Mouse (Mus musculus) hindbrain, embryonic 12.5 days (tissue): ENCODE results near the gene Col6a1. TPM values are rescaled to one million over a fixed set of nuclear protein-coding genes. Genes with fewer than 3 reads are reported as not detected.

ENCODE experiments used
- ATAC-seq: fragments of 200-750 bp; cut with Nextera tagmentation; 2 replicates; pipeline ENCODE4 v1.8.0; 2017; ENCODE audit warnings: moderate TSS enrichment; ENCODE audit not compliant: low FRiP score
- H3K27ac ChIP-seq: fragments of 300-500 bp; sonication (generic); 2 replicates; pipeline ENCODE4 v1.5.1; 2016; ENCODE audit warnings: mild to moderate bottlenecking
- H3K27me3 ChIP-seq: fragments of 300-500 bp; sonication (generic); 2 replicates; pipeline ENCODE4 v1.6.1; 2016; ENCODE audit warnings: mild to moderate bottlenecking
- H3K36me3 ChIP-seq: fragments of 300-500 bp; sonication (generic); 2 replicates; pipeline ENCODE4 v1.6.1; 2016; ENCODE audit warnings: mild to moderate bottlenecking
- H3K4me1 ChIP-seq: fragments of 300-500 bp; sonication (generic); 2 replicates; pipeline ENCODE4 v1.6.1; 2016
- H3K4me2 ChIP-seq: fragments of 300-500 bp; sonication (generic); replicated peaks from 2 replicates; pipeline ENCODE4 v1.6.1; 2016; ENCODE audit warnings: mild to moderate bottlenecking
- H3K4me3 ChIP-seq: fragments of 300-500 bp; sonication (generic); 2 replicates; pipeline ENCODE4 v1.5.1; 2016; ENCODE audit warnings: mild to moderate bottlenecking
- H3K9ac ChIP-seq: fragments of 300-500 bp; sonication (generic); 2 replicates; pipeline ENCODE4 v1.6.1; 2016; ENCODE audit warnings: mild to moderate bottlenecking, moderate library complexity
- H3K9me3 ChIP-seq: fragments of 300-500 bp; sonication (generic); replicated peaks from 2 replicates; pipeline ENCODE4 v1.6.1; 2016; ENCODE audit warnings: mild to moderate bottlenecking
- WGBS: fragments of 180-500 bp; shearing (Covaris S2); methylation state at CpG from one replicate; pipeline ENCODE4 v1.1.7; 2016; 5-methylcytosine and 5-hydroxymethylcytosine counted together
- polyA plus RNA-seq: library from polyadenylated mRNA; unstranded; fragments of >200 nt; fragmentation: Nextera tagmentation; extraction: Ambion mirVana; gene quantifications from 2 replicates; pipeline ENCODE4 v1.2.1, GENCODE M21; 2016

The Col6a1 gene
- polyA plus RNA-seq, 1 experiment from 2014 or later: 43.6 TPM

- Histone ChIP-seq H3K9ac (no peak overlapping the region), H3K4me2 (no peak overlapping the region), H3K4me3 (no peak overlapping the region), H3K9me3 (0 out of 2 replicates have a peak, but pooled peaks cover 3% of the 10 kb centered on the region), H3K4me1 (no peaks in the 10 kb centered on the region), H3K36me3 (no peaks in the 10 kb centered on the region), H3K27ac (no peak overlapping the region), H3K27me3 (no peaks in the 10 kb centered on the region)
- WGBS: 84% methylated on average over 10 of the region's 10 CpGs
- no peak for ATAC-seq
Observed at GRCm38 (mm10) chr10:76695283-76695885, 30.6 kb downstream of the Col6a1 start.

DNA sequence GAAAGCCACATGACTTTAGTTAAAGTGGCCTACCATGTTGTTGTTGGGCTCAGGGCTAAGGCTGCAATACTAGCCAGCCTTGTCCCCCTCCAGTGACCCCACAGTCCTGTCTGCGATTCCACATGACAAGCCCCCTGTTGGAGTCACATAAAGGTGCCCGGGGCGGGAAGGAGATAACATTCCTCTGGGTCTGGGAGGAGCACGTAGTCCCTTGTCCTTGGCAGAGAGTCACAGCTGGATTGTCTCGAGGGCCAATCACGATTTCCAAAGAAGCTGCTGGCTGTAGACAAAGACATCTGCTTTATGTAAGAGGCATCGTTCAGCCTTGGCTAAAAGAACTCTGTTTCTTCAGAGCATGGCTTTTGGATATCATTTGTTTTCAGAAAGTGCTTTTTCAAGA lies 31.2 kb downstream of the Col6a1 start:
- no peaks in the 10 kb centered on the region for H3K27me3 ChIP-seq
- H3K36me3 ChIP-seq: no peaks in the 10 kb centered on the region
- H3K4me1 ChIP-seq: no peaks in the 10 kb centered on the region
- H3K9ac ChIP-seq: no peak overlapping the region
- H3K4me3 ChIP-seq: no peak overlapping the region
- no peak overlapping the region for H3K4me2 ChIP-seq
- H3K9me3 ChIP-seq: 0 out of 2 replicates have a peak, but pooled peaks cover 3% of the 10 kb centered on the region
- 39% methylated on average over 7 of the region's 7 CpGs for WGBS
- H3K27ac ChIP-seq: no peak overlapping the region
- no peak for ATAC-seq

DNA sequence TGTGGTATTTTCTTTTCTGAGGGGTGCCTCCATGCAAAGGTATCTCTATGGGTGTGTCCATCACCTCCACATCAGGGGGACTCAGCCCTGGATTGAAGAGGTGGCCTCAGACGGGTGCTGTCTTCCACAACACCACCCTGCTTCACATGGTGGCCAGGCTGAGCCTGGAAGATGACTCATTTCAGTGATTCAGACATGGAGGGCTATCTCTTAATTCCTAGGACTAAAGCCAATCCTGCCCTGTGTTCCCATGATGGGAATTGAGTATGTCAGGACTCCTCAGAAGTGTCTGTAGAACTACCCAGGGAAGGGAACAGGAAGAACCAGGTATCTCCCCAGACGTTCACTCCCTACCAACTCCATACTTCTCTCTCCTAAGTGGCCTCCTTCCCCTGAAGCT lies 32.5 kb downstream of the Col6a1 start:
- Histone ChIP-seq H3K9ac (no peak overlapping the region), H3K9me3 (0 out of 2 replicates have a peak, but pooled peaks cover 3% of the 10 kb centered on the region), H3K27me3 (no peaks in the 10 kb centered on the region), H3K4me3 (no peak overlapping the region), H3K27ac (no peak overlapping the region), H3K4me1 (no peaks in the 10 kb centered on the region), H3K4me2 (no peak overlapping the region), H3K36me3 (no peaks in the 10 kb centered on the region)
- 81% methylated on average over 2 of the region's 2 CpGs for WGBS
- no peak for ATAC-seq

DNA sequence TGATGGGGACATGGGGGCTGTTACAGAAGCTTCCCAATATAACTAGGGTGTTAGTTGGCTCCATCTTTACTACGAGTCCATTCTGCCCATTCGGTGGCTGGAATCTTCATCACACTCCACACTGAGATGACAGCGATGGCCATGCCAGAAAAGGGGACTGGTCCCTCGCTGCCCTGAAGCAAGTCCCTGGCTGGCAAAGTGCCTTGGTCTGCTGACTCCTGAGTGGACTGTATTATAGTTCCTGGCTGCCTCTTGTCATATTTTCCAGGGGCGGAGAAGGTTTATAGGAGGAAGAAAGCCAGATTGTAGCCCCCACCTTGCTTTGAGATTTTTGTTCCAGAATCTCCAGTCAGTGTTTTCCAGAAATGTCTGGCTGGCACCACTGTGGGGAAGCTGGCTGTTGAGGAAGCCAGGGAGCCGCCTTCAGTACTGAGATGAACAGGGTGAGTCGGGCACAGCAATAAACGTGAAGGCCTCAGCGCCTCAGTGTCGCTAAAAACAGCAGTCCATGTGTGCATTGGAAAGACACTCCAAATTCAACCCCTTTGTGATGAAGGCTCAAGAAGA lies 40.4 kb downstream of the Col6a1 start:
- H3K36me3 ChIP-seq: no peaks in the 10 kb centered on the region
- H3K9me3 ChIP-seq: no peaks in the 10 kb centered on the region
- H3K27me3 ChIP-seq: no peaks in the 10 kb centered on the region
- H3K4me3 ChIP-seq: no peak overlapping the region
- H3K27ac ChIP-seq: no peak overlapping the region
- no peak overlapping the region for H3K9ac ChIP-seq
- 93% methylated on average over 10 of the region's 10 CpGs for WGBS
- H3K4me2 ChIP-seq: no peak overlapping the region
- no peak for ATAC-seq
- H3K4me1 ChIP-seq: no peaks in the 10 kb centered on the region

GRCm38 (mm10) chr10:76683977-76684376 lies 42.0 kb downstream of the Col6a1 start:
- no peak overlapping the region for H3K9ac ChIP-seq
- 74% methylated on average over 12 of the region's 12 CpGs for WGBS

DNA sequence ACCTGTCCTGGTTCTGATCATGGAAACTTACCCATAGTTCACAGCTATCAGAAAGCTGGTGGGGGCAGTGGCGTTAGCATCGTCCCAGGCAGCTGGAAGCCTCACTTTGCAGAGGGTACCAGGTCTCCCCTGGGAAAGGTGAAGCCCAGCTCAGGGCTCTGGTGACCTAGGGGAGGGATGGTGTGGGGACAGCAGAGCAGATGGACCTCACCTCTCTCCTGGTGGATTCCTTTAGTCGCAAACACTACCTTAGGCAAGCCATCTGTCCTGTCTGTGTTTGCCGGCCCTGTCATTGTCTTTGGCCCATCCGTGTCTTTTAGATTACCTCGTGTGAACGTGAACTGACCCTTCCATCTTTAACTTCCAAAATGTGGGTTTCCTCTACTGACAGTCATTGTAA lies 42.5 kb downstream of the Col6a1 start:
- Histone ChIP-seq H3K4me3 (no peak overlapping the region), H3K9ac (no peak overlapping the region), H3K4me2 (no peak overlapping the region), H3K36me3 (no peaks in the 10 kb centered on the region), H3K4me1 (no peaks in the 10 kb centered on the region), H3K27me3 (no peaks in the 10 kb centered on the region), H3K27ac (no peak overlapping the region), H3K9me3 (no peaks in the 10 kb centered on the region)
- no peak for ATAC-seq
- WGBS: 53% methylated on average over 7 of the region's 7 CpGs

More at GRCm38 (mm10) chr10:76683977-76684376, 42.0 kb downstream of the Col6a1 start:
- no peak overlapping the region for H3K4me3 ChIP-seq
- no peaks in the 10 kb centered on the region for H3K27me3 ChIP-seq
- no peak overlapping the region for H3K27ac ChIP-seq
- H3K4me2 ChIP-seq: no peak overlapping the region
- no peaks in the 10 kb centered on the region for H3K4me1 ChIP-seq
- no peaks in the 10 kb centered on the region for H3K36me3 ChIP-seq
- no peak for ATAC-seq
- no peaks in the 10 kb centered on the region for H3K9me3 ChIP-seq

GRCm38 (mm10) chr10:76681882-76682281 lies 44.1 kb downstream of the Col6a1 start:
- H3K36me3 ChIP-seq: no peaks in the 10 kb centered on the region
- H3K4me1 ChIP-seq: no peaks in the 10 kb centered on the region
- no peak overlapping the region for H3K9ac ChIP-seq
- no peaks in the 10 kb centered on the region for H3K9me3 ChIP-seq
- no peak overlapping the region for H3K4me3 ChIP-seq
- no peaks in the 10 kb centered on the region for H3K27me3 ChIP-seq
- no peak for ATAC-seq
- no peak overlapping the region for H3K4me2 ChIP-seq
- no peak overlapping the region for H3K27ac ChIP-seq
- WGBS: 73% methylated on average over 3 of the region's 3 CpGs

- 85% methylated on average over 6 of the region's 6 CpGs for WGBS
- no peaks in the 10 kb centered on the region for H3K9me3 ChIP-seq
- H3K4me2 ChIP-seq: no peak overlapping the region
- ATAC-seq: no peak
- no peaks in the 10 kb centered on the region for H3K36me3 ChIP-seq
- no peak overlapping the region for H3K9ac ChIP-seq
- H3K27me3 ChIP-seq: no peaks in the 10 kb centered on the region
- no peaks in the 10 kb centered on the region for H3K4me1 ChIP-seq
- H3K4me3 ChIP-seq: no peak overlapping the region
- H3K27ac ChIP-seq: no peak overlapping the region
Observed at GRCm38 (mm10) chr10:76680758-76681650, 45.0 kb downstream of the Col6a1 start.

GRCm38 (mm10) chr10:76678122-76678521 lies 47.8 kb downstream of the Col6a1 start:
- Histone ChIP-seq H3K36me3 (no peaks in the 10 kb centered on the region), H3K4me2 (no peak overlapping the region), H3K9ac (no peak overlapping the region), H3K4me1 (no peaks in the 10 kb centered on the region), H3K27ac (no peak overlapping the region), H3K4me3 (no peak overlapping the region), H3K9me3 (no peaks in the 10 kb centered on the region), H3K27me3 (no peaks in the 10 kb centered on the region)
- WGBS: 66% methylated on average over 7 of the region's 7 CpGs
- no peak for ATAC-seq

DNA sequence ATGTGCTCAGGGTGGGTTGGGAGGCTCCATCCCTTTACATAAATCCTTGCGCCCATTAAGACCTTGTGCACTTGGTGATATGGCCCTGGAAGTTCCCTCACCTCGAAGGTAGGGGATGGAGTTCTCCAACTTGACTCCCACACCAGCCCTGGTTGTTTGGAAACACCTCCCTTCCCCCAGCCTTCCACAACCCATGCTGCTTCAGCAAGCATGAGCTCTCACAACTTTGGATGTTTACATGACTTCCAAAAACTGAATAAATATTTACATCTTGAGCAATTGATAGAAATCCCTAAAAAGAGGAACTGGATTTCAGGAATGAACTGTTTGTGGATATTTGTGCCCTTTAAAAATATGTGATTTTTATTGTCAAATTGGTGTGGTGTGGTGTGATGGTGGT lies 50.7 kb downstream of the Col6a1 start:
- no peak overlapping the region for H3K4me3 ChIP-seq
- no peak overlapping the region for H3K9ac ChIP-seq
- ATAC-seq: no peak
- no peak overlapping the region for H3K27ac ChIP-seq
- no peaks in the 10 kb centered on the region for H3K36me3 ChIP-seq
- no peaks in the 10 kb centered on the region for H3K4me1 ChIP-seq
- 88% methylated on average over 2 of the region's 2 CpGs for WGBS
- H3K9me3 ChIP-seq: no peaks in the 10 kb centered on the region
- no peaks in the 10 kb centered on the region for H3K27me3 ChIP-seq
- H3K4me2 ChIP-seq: no peak overlapping the region

DNA sequence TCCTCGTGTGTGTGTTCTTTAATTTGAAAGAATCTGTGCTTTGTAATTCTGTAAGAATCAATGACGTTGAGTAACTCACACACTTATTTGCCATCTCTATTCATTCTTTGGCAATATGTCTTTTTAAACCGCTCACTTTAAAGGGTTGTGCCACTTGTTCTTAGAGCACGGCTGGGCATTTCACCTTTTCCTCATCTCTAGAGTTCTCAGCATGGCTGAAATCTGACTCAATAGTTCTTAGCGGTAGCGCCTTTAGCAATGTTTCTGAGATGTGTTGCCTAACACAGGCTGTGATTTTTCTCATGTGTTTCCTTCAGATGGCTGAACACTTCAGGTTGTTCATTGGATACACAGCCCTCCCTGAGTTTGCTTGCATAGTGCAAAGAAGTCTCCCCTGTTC lies 51.4 kb downstream of the Col6a1 start:
- Histone ChIP-seq H3K4me2 (no peak overlapping the region), H3K27ac (no peak overlapping the region), H3K9me3 (no peaks in the 10 kb centered on the region), H3K27me3 (no peaks in the 10 kb centered on the region), H3K4me1 (no peaks in the 10 kb centered on the region), H3K9ac (no peak overlapping the region), H3K4me3 (no peak overlapping the region), H3K36me3 (no peaks in the 10 kb centered on the region)
- WGBS: 86% methylated on average over 6 of the region's 6 CpGs
- ATAC-seq: no peak

GRCm38 (mm10) chr10:76671939-76672338 lies 54.0 kb downstream of the Col6a1 start:
- H3K27ac ChIP-seq: no peak overlapping the region
- H3K27me3 ChIP-seq: no peaks in the 10 kb centered on the region
- no peaks in the 10 kb centered on the region for H3K9me3 ChIP-seq
- H3K36me3 ChIP-seq: no peaks in the 10 kb centered on the region
- H3K4me3 ChIP-seq: no peak overlapping the region
- H3K4me1 ChIP-seq: no peaks in the 10 kb centered on the region
- ATAC-seq: no peak
- WGBS: 81% methylated on average over 9 of the region's 9 CpGs
- no peak overlapping the region for H3K9ac ChIP-seq
- no peak overlapping the region for H3K4me2 ChIP-seq
